Mouse (Mus musculus) spleen, adult 2 months (tissue): ENCODE measurements around the gene Stxbp5l.

Experiments
- CTCF ChIP-seq: fragments of 200-500 bp; IDR thresholded peaks from 2 replicates; pipeline ENCODE4 v1.5.1; 2011; ENCODE audit warnings: mild to moderate bottlenecking, inconsistent platforms; ENCODE audit not compliant: insufficient read depth, insufficient read length, insufficient replicate concordance; ENCODE audit errors: extremely low read depth
- POLR2A ChIP-seq: fragments of 200-500 bp; IDR thresholded peaks from 2 replicates; pipeline ENCODE4 v1.6.1; 2011; ENCODE audit warnings: low read depth, low read length, inconsistent platforms

DNA sequence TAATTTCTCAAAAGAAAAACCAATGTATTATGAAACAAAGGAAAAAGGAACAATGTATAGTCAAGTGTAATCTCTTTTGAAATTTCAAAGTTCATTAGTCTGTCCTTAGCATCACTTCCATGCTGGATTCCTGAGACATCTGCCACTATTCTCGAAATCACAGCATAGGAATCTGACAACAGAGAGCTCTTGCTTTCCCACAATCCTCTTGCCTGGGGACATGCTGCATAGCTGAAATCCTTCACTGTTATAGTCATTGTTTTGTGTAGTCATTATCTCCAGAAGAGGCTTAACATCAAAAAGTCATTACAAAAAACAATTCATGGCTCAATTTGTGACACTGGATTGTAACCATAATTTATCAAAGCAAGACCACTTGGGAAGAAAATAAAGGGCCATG, 20.2 kb upstream of the Stxbp5l start:
- TF ChIP-seq CTCF (no peak), POLR2A (no peak)
